Mouse (Mus musculus) left cerebral cortex, postnatal 14 days (tissue): ENCODE results near the gene D630045J12Rik. TPM values are rescaled to one million over a fixed set of nuclear protein-coding genes. Genes with fewer than 3 reads are reported as not detected.
A peak's percentile ranks its signal among the peaks of the same experiment; 100 is the strongest.

Experiments
- DNase-seq, 2 experiments: peaks; one replicate each; pipeline ENCODE4 v3.0.0; 2021 to 2022; ENCODE audit warnings: low spot score in 2 of 2, mixed read lengths in 1 of 2
- intact Hi-C: fragments of 180-260 bp; cut with DNase I; formaldehyde crosslinking; loops from one replicate; pipeline ENCODE4 v1.15.1; 2025
- total RNA-seq, 2 experiments: library from RNA; stranded (reverse); gene quantifications; 2 replicates each; pipeline ENCODE4 v1.2.3; 2021

D630045J12Rik gene
- total RNA-seq, 2 experiments from 2014 or later, result 35.3 to 39.1 TPM

- intact Hi-C loops, result no loop called here
- no peak for DNase-seq
These were observed 54.2 kb downstream of the D630045J12Rik start for GRCm38 (mm10) chr6:38199599-38199998.

GRCm38 (mm10) chr6:38198727-38199126 lies 55.1 kb downstream of the D630045J12Rik start:
- intact Hi-C loops, result no loop called here

GRCm38 (mm10) chr6:38196266-38197189 lies 57.3 kb downstream of the D630045J12Rik start:
- DNase-seq, result peak; percentile 23 to 54
- intact Hi-C loops, result no loop called here

More at GRCm38 (mm10) chr6:38198727-38199126, 55.1 kb downstream of the D630045J12Rik start:
- no peak for DNase-seq

GRCm38 (mm10) chr6:38195306-38195705 lies 58.5 kb downstream of the D630045J12Rik start:
- no peak for DNase-seq
- intact Hi-C loops, result no loop called here

- DNase-seq, result no peak
- intact Hi-C loops, result no loop called here
These were observed 59.8 kb downstream of the D630045J12Rik start for GRCm38 (mm10) chr6:38194046-38194445.

GRCm38 (mm10) chr6:38192952-38193351 lies 60.9 kb downstream of the D630045J12Rik start:
- intact Hi-C loops, result no loop called here
- DNase-seq, result no peak

- intact Hi-C loops, result no loop called here
- DNase-seq, result no peak
These were observed 67.4 kb downstream of the D630045J12Rik start for GRCm38 (mm10) chr6:38186312-38186950.

GRCm38 (mm10) chr6:38184791-38185190 lies 69.0 kb downstream of the D630045J12Rik start:
- no peak for DNase-seq
- intact Hi-C loops, result no loop called here

GRCm38 (mm10) chr6:38181756-38182318 lies 72.0 kb downstream of the D630045J12Rik start:
- intact Hi-C loops, result no loop called here
- no peak for DNase-seq

GRCm38 (mm10) chr6:38180669-38181068 lies 73.1 kb downstream of the D630045J12Rik start:
- DNase-seq, result no peak
- intact Hi-C loops, result no loop called here

- no peak for DNase-seq
- intact Hi-C loops, result no loop called here
These were observed 88.4 kb downstream of the D630045J12Rik start for GRCm38 (mm10) chr6:38165385-38165784.

GRCm38 (mm10) chr6:38164705-38165104 lies 89.1 kb downstream of the D630045J12Rik start:
- intact Hi-C loops, result loop anchor here (5.0 kb wide), 1 partner anchor 88 kb away; the partner anchor contains the start of gene D630045J12Rik
- DNase-seq, result peak; percentile 17 to 41

GRCm38 (mm10) chr6:38162825-38163504 lies 90.8 kb downstream of the D630045J12Rik start:
- DNase-seq, result no peak
- intact Hi-C loops, result loop anchor here (5.0 kb wide), 1 partner anchor 89 kb away; the partner anchor contains the start of gene D630045J12Rik

GRCm38 (mm10) chr6:38160556-38160955 lies 93.3 kb downstream of the D630045J12Rik start:
- DNase-seq, result no peak
- intact Hi-C loops, result loop anchor here (2.0 to 5.0 kb wide), 2 partner anchors 92 to 166 kb away; partner anchors contain the start of gene D630045J12Rik

- DNase-seq, result peak; percentile 93
These were observed 93.7 kb downstream of the D630045J12Rik start for GRCm38 (mm10) chr6:38160102-38160501.

GRCm38 (mm10) chr6:38159576-38159975 lies 94.2 kb downstream of the D630045J12Rik start:
- intact Hi-C loops, result no loop called here
- no peak for DNase-seq

More at GRCm38 (mm10) chr6:38160102-38160501, 93.7 kb downstream of the D630045J12Rik start:
- intact Hi-C loops, result loop anchor here (2.0 to 5.0 kb wide), 2 partner anchors 92 to 167 kb away; partner anchors contain the start of gene D630045J12Rik

- intact Hi-C loops, result no loop called here
- DNase-seq, result no peak
These were observed 95.9 kb downstream of the D630045J12Rik start for GRCm38 (mm10) chr6:38157925-38158324.

- intact Hi-C loops, result no loop called here
- no peak for DNase-seq
These were observed 97.6 kb downstream of the D630045J12Rik start for GRCm38 (mm10) chr6:38156204-38156603.

GRCm38 (mm10) chr6:38152305-38152704 lies 101.5 kb downstream of the D630045J12Rik start:
- intact Hi-C loops, result no loop called here
- DNase-seq, result no peak
